Mouse (Mus musculus): ENCODE measurements around the gene Prrt4.

DNA sequence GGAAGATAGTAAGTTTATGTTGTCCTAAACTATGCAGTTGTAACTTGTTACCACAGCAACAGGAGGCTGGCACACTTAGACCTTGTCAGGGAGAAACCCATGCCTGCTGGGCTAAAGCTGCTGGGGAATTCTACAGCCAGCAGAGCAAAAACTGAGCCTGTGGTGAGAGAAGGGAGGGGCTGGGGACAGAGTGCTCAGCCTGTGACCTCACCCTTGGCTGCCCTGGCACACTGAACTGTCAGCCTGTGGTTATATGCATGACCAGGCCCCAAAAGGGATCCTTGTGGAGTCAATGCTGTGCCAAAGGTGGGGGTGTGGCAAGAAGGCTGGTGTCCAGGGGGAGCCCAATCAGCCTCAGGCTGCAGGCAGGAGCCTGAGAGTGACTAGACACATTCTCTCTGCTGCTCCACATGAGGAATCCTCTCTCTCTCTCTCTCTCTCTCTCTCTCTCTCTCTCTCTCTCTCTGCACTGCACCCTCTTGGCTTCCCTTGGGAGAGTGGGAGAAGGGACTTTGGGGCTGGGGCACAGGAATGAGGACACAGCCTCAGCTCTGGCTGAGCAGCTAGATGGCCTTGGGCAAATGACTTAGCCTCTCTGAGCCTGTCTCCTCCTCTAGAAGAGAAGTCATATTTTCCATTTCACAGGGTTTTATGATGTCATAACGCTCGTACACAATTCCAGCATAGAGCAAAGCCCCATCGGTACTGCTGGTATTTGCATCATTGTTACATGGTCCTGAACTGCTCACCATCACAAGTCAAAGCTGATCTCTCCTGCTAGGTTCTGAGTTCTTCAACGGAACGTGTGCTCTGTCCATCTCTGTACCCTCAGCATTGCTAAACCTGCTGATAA is 16.7 kb upstream of the Prrt4 start:
- no peak for TF ChIP-seq POLR2A (IDR thresholded peaks at IDR 0.05; ENCODE audit: borderline replicate concordance, insufficient read depth, low read length)
- TF ChIP-seq CTCF (IDR thresholded peaks at IDR 0.05; ENCODE audit: borderline replicate concordance, insufficient read depth, low read depth, low read length), result no peak
